Mouse (Mus musculus) kidney, adult 2 months (tissue): ENCODE measurements around the gene Selenom.

ENCODE experiments used
- CTCF ChIP-seq: fragments of 200-500 bp; conservative IDR thresholded peaks from 2 replicates; pipeline ENCODE4 v1.5.1; 2011; ENCODE audit warnings: low read depth, mild to moderate bottlenecking, control low read depth, low read length, moderate library complexity, mixed read lengths; ENCODE audit not compliant: insufficient read depth, insufficient read length
- POLR2A ChIP-seq: fragments of 200-500 bp; IDR thresholded peaks from one replicate; pipeline ENCODE4 v1.6.1; 2011; ENCODE audit warnings: low read depth, low read length, control low read depth

- TF ChIP-seq CTCF (no peak), POLR2A (no peak)
Observed at GRCm38 (mm10) chr11:3497296-3497695, 17.2 kb upstream of the Selenom start.
